Mouse (Mus musculus): ENCODE measurements at regions not wholly inside any gene's neighbourhood (a gene's known extent, or its start where the extent isn't known, plus 50 kb on each side); places are given as distances from the start of the nearest gene placed in this dataset.

DNA sequence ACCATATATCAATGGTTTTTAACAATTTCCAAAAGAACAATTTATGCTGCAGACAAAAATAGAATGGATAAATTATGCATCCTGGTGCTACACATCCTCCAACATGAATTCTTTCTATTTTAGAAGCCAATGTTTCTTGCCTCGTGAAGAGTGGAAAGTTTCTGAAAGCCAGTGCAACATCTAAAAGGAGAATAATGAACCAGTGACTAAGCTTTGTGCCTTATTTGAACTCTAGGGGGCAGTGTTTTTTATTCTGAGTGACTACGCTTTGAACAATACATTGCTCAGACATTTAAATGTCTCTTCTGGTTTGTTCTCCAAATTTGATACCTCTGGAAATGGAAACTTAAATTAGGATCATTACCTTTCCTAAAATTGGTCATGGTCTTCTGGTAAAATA is 78.0 kb downstream of the Yipf7 start:
- DNase-seq (ENCODE audit: low read depth, low spot score), result peak; percentile 2
